Mouse (Mus musculus) ZHBTc4 (cell line): ENCODE measurements around the gene Olfr378.

Experiments used
- DNase-seq: peaks from one replicate; pipeline ENCODE4 v3.0.0-alpha.2; 2011; ENCODE audit warnings: low read depth, low spot score

Olfr378 gene

DNA sequence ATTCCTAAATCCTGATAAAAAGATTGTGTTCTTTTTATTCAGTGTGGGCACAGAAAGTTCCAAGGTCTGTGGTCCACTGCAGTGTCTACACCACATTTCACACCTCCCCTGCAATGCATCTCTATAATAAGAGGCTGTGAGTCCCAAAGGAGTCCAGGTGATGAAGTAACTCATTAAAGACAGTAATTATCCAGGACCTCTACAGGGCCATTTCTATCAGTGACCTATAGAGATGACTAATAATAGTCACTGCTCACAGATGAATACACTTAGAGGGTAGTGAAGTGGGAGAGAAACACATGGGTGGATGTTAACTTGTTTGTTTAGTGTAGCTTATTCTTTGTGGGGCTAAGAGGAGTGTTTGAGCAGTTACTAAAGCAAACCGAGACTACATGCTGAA is at the start of gene Olfr378:
TSS of gene Olfr378 (minus strand) at position 101 of the 400 bp plus-strand sequence.
- no peak for DNase-seq

DNA sequence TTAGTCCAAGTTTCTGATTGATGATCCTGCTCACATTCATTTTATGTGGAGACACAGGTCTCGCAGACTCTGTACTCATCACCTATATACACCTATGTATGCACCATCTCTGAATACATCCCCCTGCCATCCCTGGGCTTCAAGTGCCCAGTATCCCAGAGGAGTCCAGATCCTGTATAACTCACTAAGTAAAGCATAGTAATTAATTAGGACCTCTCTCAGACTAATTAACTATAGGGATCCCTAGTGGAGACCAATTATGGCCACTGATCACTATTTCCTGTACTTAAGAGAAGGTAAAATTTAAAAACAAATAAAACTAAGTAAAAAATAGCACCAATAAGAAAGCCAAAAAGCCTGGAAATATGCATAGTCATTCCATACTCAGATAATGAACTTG is 29.1 kb upstream of the Olfr378 start, which contains the start of gene Olfr380:
TSS of gene Olfr380 (minus strand) at position 101 of the 400 bp plus-strand sequence.
- DNase-seq, result no peak

DNA sequence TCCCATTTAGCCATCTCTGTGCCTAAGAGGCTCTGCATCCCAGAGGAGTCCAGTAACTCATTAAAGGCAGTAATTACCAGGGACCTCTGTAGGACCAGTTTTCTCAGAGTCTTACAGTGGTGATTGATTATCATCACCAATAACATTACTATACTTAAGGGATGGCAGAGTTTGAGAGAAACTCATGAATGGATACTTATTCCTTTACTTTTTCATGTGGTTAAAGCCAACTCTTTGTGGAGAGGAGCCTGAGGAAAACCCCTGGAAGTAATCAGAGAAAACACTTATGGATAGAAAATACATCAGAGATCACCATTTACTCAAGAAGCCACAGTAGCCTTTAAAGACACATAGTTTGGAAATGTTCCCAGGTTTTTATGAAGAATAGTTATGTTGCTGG is 28.8 kb downstream of the Olfr378 start, which contains the start of gene Olfr1:
TSS of gene Olfr1 (minus strand) at position 101 of the 400 bp plus-strand sequence.
- DNase-seq, result no peak

DNA sequence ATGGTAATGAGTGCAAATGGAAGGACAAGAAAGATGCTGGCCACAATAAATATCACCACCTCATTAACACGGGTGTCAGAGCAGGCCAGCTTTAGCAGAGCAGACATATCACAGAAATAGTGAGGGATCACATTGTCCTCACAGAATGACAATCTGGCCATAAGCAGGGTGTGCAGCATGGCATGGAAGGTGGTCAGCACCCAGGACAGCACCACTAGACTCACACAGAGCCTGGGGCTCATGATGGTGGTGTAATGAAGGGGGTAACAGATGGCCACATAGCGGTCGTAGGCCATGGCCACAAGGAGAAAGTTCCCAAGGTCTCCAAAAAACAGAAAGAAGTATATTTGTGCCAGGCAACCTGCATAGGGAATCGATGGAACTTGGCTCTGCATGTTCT is 32.9 kb downstream of the Olfr378 start:
- peak; percentile 24 for DNase-seq
